ENCODE assay signal across 18 mouse cellular contexts in genomic region chr13:15982041-15982440, GRCm38 (mm10). TPM values are rescaled to one million over a fixed set of nuclear protein-coding genes. Genes with fewer than 3 reads are reported as not detected.
A peak's percentile ranks its signal among the peaks of the same experiment; 100 is the strongest.
DNase-seq lines count a peak whose midpoint lies in the region; TF ChIP-seq lines count a peak whose summit lies in the region.
"Had no signal": no experiment of that assay in that cellular context is flagged by ENCODE, and none has a peak within 500 bp of the region (broad histone marks: within the 10 kb centered on the region; RNA-seq: fewer than 3 reads in every experiment).

No protein-coding gene starts in this region.

- peak; percentile 45 to 48 for DNase-seq in left cerebral cortex, adult 18-20 months (ENCODE audit: low spot score in 2 of 2)
- no peak for DNase-seq in left cerebral cortex, postnatal 4 days
- peak; percentile 54 for DNase-seq in right cerebral cortex, adult 18-20 months
- no peak for DNase-seq in right cerebral cortex, postnatal 25 days
- DNase-seq in right cerebral cortex, postnatal 10 days (ENCODE audit: low spot score in 2 of 2): peak; percentile 21 to 24
- DNase-seq in gastrocnemius, adult 2 months: no peak
- DNase-seq: adrenal gland, adult 2 months; adrenal gland, postnatal 25 days; cerebellum, adult 2 months; cerebellum, postnatal 10 days; forebrain, postnatal 0 days; gastrocnemius, postnatal 25 days had no signal

- no peak overlapping the region for H3K27ac ChIP-seq in gastrocnemius, adult 2 months
- H3K27ac ChIP-seq: embryonic facial prominence, embryonic 10.5 days; forebrain, embryonic 13.5 days; hindbrain, embryonic 10.5 days; hindbrain, embryonic 15.5 days had no signal

- intact Hi-C loops in left cerebral cortex, postnatal 4 days (cut with DNase I): no loop called here
- intact Hi-C loops in gastrocnemius, adult 2 months (cut with DNase I): no loop called here

- TF ChIP-seq CTCF in gastrocnemius, adult 2 months (IDR thresholded peaks at IDR 0.05): no peak

- no peak overlapping the region for H3K4me3 ChIP-seq in gastrocnemius, adult 2 months
- H3K4me3 ChIP-seq: embryonic facial prominence, embryonic 10.5 days; forebrain, embryonic 13.5 days; heart, embryonic 12.5 days; hindbrain, embryonic 10.5 days; hindbrain, embryonic 15.5 days had no signal

RNA-seq across cellular contexts. Expression of gene Inhba, which starts 29.6 kb away (rescaled TPM):
- total RNA-seq in left cerebral cortex, adult 18-20 months (2021): 10 to 100 TPM; 15.2 to 28.4 TPM
- 10 to 100 TPM; 27.4 to 31.8 TPM for total RNA-seq in left cerebral cortex, postnatal 4 days (2021)
- total RNA-seq in gastrocnemius, adult 2 months (2021): 1 to 10 TPM in 1 of 2 experiments, under 1 TPM in 1; 0.92 to 1.7 TPM
- total RNA-seq: CH12.LX had no signal

Comparison
In these comparisons a context has a peak if more than half of its experiments do, and no peak if none do; other contexts are left out.
1. DNase-seq: peak in left cerebral cortex, adult 18-20 months (2 of 2), right cerebral cortex, adult 18-20 months (single experiment) and right cerebral cortex, postnatal 10 days (2 of 2); none in left cerebral cortex, postnatal 4 days (single experiment), right cerebral cortex, postnatal 25 days (single experiment) and gastrocnemius, adult 2 months (single experiment).
2. RNA of gene Inhba, which starts 29.6 kb away (total RNA-seq): 27.4 to 31.8 TPM in left cerebral cortex, postnatal 4 days and 15.2 to 28.4 TPM in left cerebral cortex, adult 18-20 months; 0.92 to 1.7 TPM in gastrocnemius, adult 2 months; every median in the first group is over 4 times any median in the second.